Mouse (Mus musculus) brain, embryonic 14.5 days (tissue): Measurements from ENCODE around the gene Cntn1.

Experiments used
- CTCF ChIP-seq: fragments of 200-500 bp; IDR thresholded peaks from 2 replicates; pipeline ENCODE4 v1.5.1; 2012; ENCODE audit warnings: inconsistent platforms, mild to moderate bottlenecking, moderate library complexity, borderline replicate concordance; ENCODE audit not compliant: insufficient read depth, insufficient read length; ENCODE audit errors: extremely low read depth
- POLR2A ChIP-seq: fragments of 200-500 bp; IDR thresholded peaks from 2 replicates; pipeline ENCODE4 v1.6.1; 2012; ENCODE audit warnings: mild to moderate bottlenecking, inconsistent platforms, borderline replicate concordance; ENCODE audit not compliant: poor library complexity, insufficient read depth, insufficient read length, severe bottlenecking; ENCODE audit errors: extremely low read depth

DNA sequence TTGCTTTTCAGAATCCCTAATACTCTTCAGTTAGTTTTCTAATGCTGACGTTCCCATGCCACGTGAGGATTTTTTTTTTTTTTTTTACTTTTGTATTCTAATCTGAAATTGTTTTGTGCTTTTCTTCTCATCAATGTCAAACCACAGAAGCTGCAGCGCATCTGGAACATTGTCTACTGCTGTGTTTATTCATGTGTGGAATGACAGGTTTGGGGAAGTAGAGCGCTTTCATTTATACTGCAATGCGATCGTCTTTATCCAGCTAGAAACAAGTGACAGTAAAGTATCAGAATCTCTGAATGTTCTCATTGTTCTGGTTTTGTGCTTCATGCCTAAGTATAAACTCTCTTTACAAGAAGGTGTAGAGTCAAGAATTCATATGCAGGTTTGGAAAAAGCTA is 289.3 kb downstream of the Cntn1 start:
- no peak for TF ChIP-seq POLR2A
- TF ChIP-seq CTCF = no peak
